Comparison of ENCODE assay signal across 8 mouse cellular contexts in genomic region chr14:60252004-60253000, GRCm38 (mm10). TPM values are rescaled to one million over a fixed set of nuclear protein-coding genes. Genes with fewer than 3 reads are reported as not detected.
DNase-seq lines count a peak whose midpoint lies in the region; ATAC-seq and TF ChIP-seq lines count a peak whose summit lies in the region.

No protein-coding gene starts in this region.

- peak overlapping the region; percentile 97 for H3K9ac ChIP-seq in forebrain, embryonic 13.5 days
- peak overlapping the region; percentile 80 for H3K9ac ChIP-seq in kidney, postnatal 0 days (ENCODE audit: low read depth, low read length)
- H3K9ac ChIP-seq in midbrain, postnatal 0 days (replicated peaks; ENCODE audit: low read length, poor library complexity, severe bottlenecking) = peak overlapping the region; percentile 100

- H3K4me2 ChIP-seq in forebrain, embryonic 13.5 days = peak overlapping the region; percentile 89
- peak overlapping the region; percentile 89 for H3K4me2 ChIP-seq in kidney, postnatal 0 days (ENCODE audit: low read length)
- H3K4me2 ChIP-seq in midbrain, postnatal 0 days (ENCODE audit: low read depth, low read length, poor library complexity, severe bottlenecking) = peak overlapping the region; percentile 77

- H3K9me3 ChIP-seq in forebrain, embryonic 13.5 days (replicated peaks) = no peaks in the 10 kb centered on the region
- H3K9me3 ChIP-seq in kidney, postnatal 0 days (replicated peaks; ENCODE audit: low read length) = no peaks in the 10 kb centered on the region
- no peaks in the 10 kb centered on the region for H3K9me3 ChIP-seq in midbrain, postnatal 0 days (ENCODE audit: low read length)

- peaks cover 27% of the 10 kb centered on the region for H3K4me1 ChIP-seq in forebrain, embryonic 13.5 days
- H3K4me1 ChIP-seq in kidney, postnatal 0 days (replicated peaks; ENCODE audit: insufficient read depth, low read length) = no peaks in the 10 kb centered on the region; the same call in 1 of the 2 replicates
- peaks cover 3% of the 10 kb centered on the region; the same call in 1 of the 2 replicates for H3K4me1 ChIP-seq in midbrain, postnatal 0 days (ENCODE audit: insufficient read depth, low read length)

- peak; percentile 25; the same call in 1 of the 2 replicates for TF ChIP-seq CTCF in kidney, postnatal 0 days (IDR thresholded peaks at IDR 0.05; ENCODE audit: low read depth)
- peak; percentile 50; the same call in 1 of the 2 replicates for TF ChIP-seq CTCF in midbrain, postnatal 0 days (IDR thresholded peaks at IDR 0.05)

- no peak; the same call in 1 of the 2 replicates for ATAC-seq in forebrain, embryonic 13.5 days
- peak; percentile 40; the same call in 1 of the 2 replicates for ATAC-seq in kidney, postnatal 0 days (replicated peaks; ENCODE audit: low FRiP score, low read depth)
- peak; percentile 47 for ATAC-seq in midbrain, postnatal 0 days (ENCODE audit: low FRiP score)
- no peak for ATAC-seq in megakaryocyte progenitor cell, adult 5-6 weeks (replicated peaks; ENCODE audit: poor library complexity)
- no peak for ATAC-seq in monocyte, adult 5-6 weeks (replicated peaks; ENCODE audit: insufficient number of reproducible peaks, low FRiP score, low TSS enrichment, poor library complexity, severe bottlenecking)

- H3K4me3 ChIP-seq in forebrain, embryonic 13.5 days = peak overlapping the region; percentile 93
- peak overlapping the region; percentile 98 for H3K4me3 ChIP-seq in kidney, postnatal 0 days (replicated peaks; ENCODE audit: low read depth, low read length)
- H3K4me3 ChIP-seq in midbrain, postnatal 0 days (ENCODE audit: low read depth, low read length) = peak overlapping the region; percentile 74

- peak; percentile 26 for DNase-seq in retina, postnatal 1 day
- DNase-seq in retina, embryonic 14.5 days (ENCODE audit: low spot score) = no peak
- peak; percentile 58 for DNase-seq in cerebellum, adult 11-12 months
- no peak for DNase-seq in kidney, postnatal 0 days (ENCODE audit: low spot score)
- peak; percentile 59 for DNase-seq in midbrain, postnatal 0 days (ENCODE audit: low spot score)

- no peaks in the 10 kb centered on the region for H3K36me3 ChIP-seq in forebrain, embryonic 13.5 days (ENCODE audit: poor library complexity, severe bottlenecking)
- no peaks in the 10 kb centered on the region for H3K36me3 ChIP-seq in kidney, postnatal 0 days (ENCODE audit: insufficient read depth, low read length)
- no peaks in the 10 kb centered on the region for H3K36me3 ChIP-seq in midbrain, postnatal 0 days (ENCODE audit: insufficient read depth, low read length)

- H3K27me3 ChIP-seq in forebrain, embryonic 13.5 days = no peaks in the 10 kb centered on the region
- H3K27me3 ChIP-seq in kidney, postnatal 0 days (ENCODE audit: insufficient read depth, low read length) = no peaks in the 10 kb centered on the region
- H3K27me3 ChIP-seq in midbrain, postnatal 0 days (ENCODE audit: insufficient read depth, low read length) = no peaks in the 10 kb centered on the region

- WGBS in forebrain, embryonic 13.5 days = 21% methylated on average over 15 of the region's 15 CpGs
- WGBS in kidney, postnatal 0 days = 20% methylated on average over 15 of the region's 15 CpGs
- 15% methylated on average over 15 of the region's 15 CpGs for WGBS in midbrain, postnatal 0 days

- peak overlapping the region; percentile 75 for H3K27ac ChIP-seq in forebrain, embryonic 13.5 days
- peak overlapping the region; percentile 96 for H3K27ac ChIP-seq in kidney, postnatal 0 days
- H3K27ac ChIP-seq in midbrain, postnatal 0 days (ENCODE audit: low read depth, low read length) = peak overlapping the region; percentile 97

RNA-seq across cellular contexts. Expression of gene Gm49336, which starts 1.0 kb away (rescaled TPM):
- polyA plus RNA-seq in forebrain, embryonic 13.5 days (2015; fragmentation: Nextera tagmentation; extraction: Ambion mirVana) = 50.9 and 55.9 TPM in 2 replicates
- 32.6 and 33.4 TPM in 2 replicates for polyA plus RNA-seq in kidney, postnatal 0 days (2015; fragmentation: Nextera tagmentation; extraction: Ambion mirVana)
- total RNA-seq in midbrain, postnatal 0 days (2014; rRNA removed) = 115 and 137 TPM in 2 replicates
- 36.9 and 37.5 TPM in 2 replicates for polyA plus RNA-seq in midbrain, postnatal 0 days (2015; fragmentation: Nextera tagmentation; extraction: Ambion mirVana)
- total RNA-seq in megakaryocyte progenitor cell, adult 5-6 weeks (2015) = 78.5 and 89.2 TPM in 2 replicates
- 97.0 and 110 TPM in 2 replicates for total RNA-seq in megakaryocyte progenitor cell, adult 5-6 weeks (2017)
- total RNA-seq in monocyte, adult 5-6 weeks (2017) = 55.7 to 68.8 TPM (median 65.3 TPM) in 3 replicates

RNA-seq across cellular contexts. Expression of gene Nupl1, which starts 1.1 kb away (rescaled TPM):
- polyA plus RNA-seq in forebrain, embryonic 13.5 days (2015; fragmentation: Nextera tagmentation; extraction: Ambion mirVana) = 0.05 and 0.11 TPM in 2 replicates
- polyA plus RNA-seq in kidney, postnatal 0 days (2015; fragmentation: Nextera tagmentation; extraction: Ambion mirVana) = not detected in 2 replicates
- 0.05 and 0.16 TPM in 2 replicates for total RNA-seq in midbrain, postnatal 0 days (2014; rRNA removed)
- 0.07 TPM in 1 of 2 replicates, not detected in the other for polyA plus RNA-seq in midbrain, postnatal 0 days (2015; fragmentation: Nextera tagmentation; extraction: Ambion mirVana)
- total RNA-seq in megakaryocyte progenitor cell, adult 5-6 weeks (2015) = not detected in 2 replicates
- not detected in 2 replicates for total RNA-seq in megakaryocyte progenitor cell, adult 5-6 weeks (2017)
- 0.29 TPM in 1 of 3 replicates, not detected in the others for total RNA-seq in monocyte, adult 5-6 weeks (2017)

RNA-seq across cellular contexts. Expression of gene Mtmr6, which starts 12.7 kb away (rescaled TPM):
- 54.7 and 60.7 TPM in 2 replicates for polyA plus RNA-seq in forebrain, embryonic 13.5 days (2015; fragmentation: Nextera tagmentation; extraction: Ambion mirVana)
- polyA plus RNA-seq in kidney, postnatal 0 days (2015; fragmentation: Nextera tagmentation; extraction: Ambion mirVana) = 31.3 and 32.2 TPM in 2 replicates
- 36.1 and 38.6 TPM in 2 replicates for total RNA-seq in midbrain, postnatal 0 days (2014; rRNA removed)
- 57.7 and 58.6 TPM in 2 replicates for polyA plus RNA-seq in midbrain, postnatal 0 days (2015; fragmentation: Nextera tagmentation; extraction: Ambion mirVana)
- total RNA-seq in megakaryocyte progenitor cell, adult 5-6 weeks (2015) = 40.9 and 45.2 TPM in 2 replicates
- total RNA-seq in megakaryocyte progenitor cell, adult 5-6 weeks (2017) = 59.6 and 66.2 TPM in 2 replicates
- total RNA-seq in monocyte, adult 5-6 weeks (2017) = 139 to 192 TPM (median 179 TPM) in 3 replicates

RNA-seq across cellular contexts. Expression of gene Atp8a2, which starts 55.3 kb away (rescaled TPM):
- 16.9 and 19.5 TPM in 2 replicates for polyA plus RNA-seq in forebrain, embryonic 13.5 days (2015; fragmentation: Nextera tagmentation; extraction: Ambion mirVana)
- polyA plus RNA-seq in kidney, postnatal 0 days (2015; fragmentation: Nextera tagmentation; extraction: Ambion mirVana) = 0.59 and 0.84 TPM in 2 replicates
- total RNA-seq in midbrain, postnatal 0 days (2014; rRNA removed) = 65.9 and 81.7 TPM in 2 replicates
- polyA plus RNA-seq in midbrain, postnatal 0 days (2015; fragmentation: Nextera tagmentation; extraction: Ambion mirVana) = 36.0 and 43.0 TPM in 2 replicates
- total RNA-seq in megakaryocyte progenitor cell, adult 5-6 weeks (2015) = 0.32 and 0.68 TPM in 2 replicates
- 0.34 and 0.37 TPM in 2 replicates for total RNA-seq in megakaryocyte progenitor cell, adult 5-6 weeks (2017)
- total RNA-seq in monocyte, adult 5-6 weeks (2017) = 0.57 to 0.85 TPM (median 0.78 TPM) in 3 replicates

Comparison
In these comparisons a context has a peak if more than half of its experiments do, and no peak if none do; other contexts are left out.
1. DNase-seq: peak in retina, postnatal 1 day (single experiment), cerebellum, adult 11-12 months (single experiment) and midbrain, postnatal 0 days (single experiment); none in retina, embryonic 14.5 days (single experiment) and kidney, postnatal 0 days (single experiment).
2. ATAC-seq: peak in kidney, postnatal 0 days (single experiment) and midbrain, postnatal 0 days (single experiment); none in forebrain, embryonic 13.5 days (single experiment), megakaryocyte progenitor cell, adult 5-6 weeks (single experiment) and monocyte, adult 5-6 weeks (single experiment).
3. Peak in every context shown above with its lines, with median percentiles within 50 percentile points of each other: H3K27ac ChIP-seq, H3K4me2 ChIP-seq, H3K4me3 ChIP-seq and H3K9ac ChIP-seq.